ENCODE assay signal across 31 mouse cellular contexts in genomic region chr1:35137907-35138306, GRCm38 (mm10).
DNase-seq lines count a peak whose midpoint lies in the region; ATAC-seq and TF ChIP-seq lines count a peak whose summit lies in the region.
"Had no signal": no experiment of that assay in that cellular context is flagged by ENCODE, and none has a peak within 500 bp of the region (broad histone marks: within the 10 kb centered on the region; RNA-seq: fewer than 3 reads in every experiment).

No protein-coding gene starts in this region.

- H3K4me3 ChIP-seq in forebrain, embryonic 14.5 days (ENCODE audit: low read depth, low read length), result no peak overlapping the region
- H3K4me3 ChIP-seq in forebrain, embryonic 11.5 days (ENCODE audit: low read depth, low read length), result no peak overlapping the region
- H3K4me3 ChIP-seq: embryonic facial prominence, embryonic 10.5 days; embryonic facial prominence, embryonic 13.5 days; erythroblast, embryonic 14.5 days; forebrain, embryonic 15.5 days; heart, adult 2 months; heart, embryonic 10.5 days; heart, embryonic 13.5 days had no signal

- TF ChIP-seq CTCF in brain, embryonic 14.5 days (IDR thresholded peaks at IDR 0.05; ENCODE audit: borderline replicate concordance, extremely low read depth, insufficient read depth, insufficient read length), result no peak

- H3K4me2 ChIP-seq in forebrain, embryonic 14.5 days (ENCODE audit: low read length), result no peak overlapping the region
- no peak overlapping the region for H3K4me2 ChIP-seq in forebrain, embryonic 11.5 days (ENCODE audit: low read depth, low read length, severe bottlenecking)
- H3K4me2 ChIP-seq: embryonic facial prominence, embryonic 13.5 days; forebrain, embryonic 15.5 days; heart, embryonic 13.5 days; hindbrain, embryonic 14.5 days had no signal

- H3K9ac ChIP-seq in forebrain, embryonic 14.5 days (ENCODE audit: low read length), result no peak overlapping the region
- H3K9ac ChIP-seq in forebrain, embryonic 11.5 days (ENCODE audit: low read length), result no peak overlapping the region
- H3K9ac ChIP-seq: embryonic facial prominence, embryonic 13.5 days; forebrain, embryonic 15.5 days; heart, embryonic 13.5 days; hindbrain, embryonic 14.5 days had no signal

- TF ChIP-seq POLR2A in brain, embryonic 14.5 days (IDR thresholded peaks at IDR 0.05; ENCODE audit: borderline replicate concordance, extremely low read depth, insufficient read depth, insufficient read length, poor library complexity, severe bottlenecking), result no peak

- no peak overlapping the region for H3K27ac ChIP-seq in forebrain, embryonic 14.5 days (ENCODE audit: low read depth, low read length)
- H3K27ac ChIP-seq in forebrain, embryonic 11.5 days (ENCODE audit: low read depth, low read length), result no peak overlapping the region
- H3K27ac ChIP-seq: embryonic facial prominence, embryonic 10.5 days; embryonic facial prominence, embryonic 13.5 days; forebrain, embryonic 15.5 days; heart, adult 2 months; heart, embryonic 10.5 days; heart, embryonic 13.5 days; hindbrain, embryonic 14.5 days; hindbrain, postnatal 0 days had no signal

- H3K36me3 ChIP-seq in forebrain, embryonic 14.5 days (ENCODE audit: control insufficient read depth, insufficient read depth, low read length), result no peaks in the 10 kb centered on the region
- H3K36me3 ChIP-seq in forebrain, embryonic 11.5 days (ENCODE audit: control insufficient read depth, insufficient read depth, low read length), result no peaks in the 10 kb centered on the region
- H3K36me3 ChIP-seq: embryonic facial prominence, embryonic 10.5 days; embryonic facial prominence, embryonic 13.5 days; forebrain, embryonic 15.5 days; G1E; heart, embryonic 10.5 days; heart, embryonic 13.5 days had no signal

- no peak for ATAC-seq in forebrain, embryonic 14.5 days
- ATAC-seq in forebrain, embryonic 11.5 days (replicated peaks; ENCODE audit: low FRiP score), result no peak
- ATAC-seq: forebrain, embryonic 15.5 days; hindbrain, postnatal 0 days; inflammation-experienced regulatory T-cells, adult 6 months; Patski had no signal

- DNase-seq in forebrain, embryonic 14.5 days (ENCODE audit: low spot score), result peak; percentile 3
- DNase-seq in forebrain, embryonic 11.5 days (ENCODE audit: low spot score), result no peak
- peak; percentile 5 for DNase-seq in layer of hippocampus, adult 9-10 months (ENCODE audit: low spot score)
- no peak for DNase-seq in layer of hippocampus, postnatal 25 days (ENCODE audit: extremely low spot score in 1 of 2, low spot score in 1 of 2)
- DNase-seq in brain, embryonic 14.5 days (ENCODE audit: low read depth), result peak; percentile 5
- peak; percentile 10 to 24 for DNase-seq in layer of hippocampus, postnatal 10 days (ENCODE audit: low spot score in 2 of 2)
- no peak for DNase-seq in adrenal gland, postnatal 10 days
- DNase-seq: adrenal gland, postnatal 14 days; B cell, adult 2 months; cerebellum, adult 11 months; cerebellum, adult 2 months; cerebellum, adult 9-11 months; cerebellum, postnatal 36 days; embryo, embryonic 11 days; gastrocnemius, postnatal 10 days; gastrocnemius, postnatal 36 days; heart, adult 2 months; heart, postnatal 14 days; heart, postnatal 4 days had no signal

- H3K27me3 ChIP-seq in forebrain, embryonic 14.5 days (replicated peaks; ENCODE audit: control insufficient read depth, insufficient read depth, low read length), result no peaks in the 10 kb centered on the region
- H3K27me3 ChIP-seq in forebrain, embryonic 11.5 days (ENCODE audit: control insufficient read depth, insufficient read depth, low read length), result no peaks in the 10 kb centered on the region
- H3K27me3 ChIP-seq: CH12.LX; embryonic facial prominence, embryonic 13.5 days; forebrain, embryonic 15.5 days; heart, embryonic 13.5 days; Patski had no signal

- no peaks in the 10 kb centered on the region for H3K4me1 ChIP-seq in forebrain, embryonic 14.5 days (ENCODE audit: control insufficient read depth, insufficient read depth, low read length)
- H3K4me1 ChIP-seq in forebrain, embryonic 11.5 days (replicated peaks; ENCODE audit: control insufficient read depth, insufficient read depth, low read length), result no peaks in the 10 kb centered on the region
- H3K4me1 ChIP-seq: embryonic facial prominence, embryonic 10.5 days; embryonic facial prominence, embryonic 13.5 days; forebrain, embryonic 15.5 days; heart, embryonic 10.5 days; heart, embryonic 13.5 days had no signal

- 85% methylated on average over 3 of the region's 3 CpGs for WGBS in forebrain, embryonic 14.5 days
- 85% methylated on average over 3 of the region's 3 CpGs for WGBS in forebrain, embryonic 11.5 days

- H3K9me3 ChIP-seq in forebrain, embryonic 14.5 days (replicated peaks; ENCODE audit: control insufficient read depth, low read length), result no peaks in the 10 kb centered on the region
- H3K9me3 ChIP-seq in forebrain, embryonic 11.5 days (ENCODE audit: control insufficient read depth, low read length), result no peaks in the 10 kb centered on the region; the same call in 1 of the 2 replicates
- H3K9me3 ChIP-seq: forebrain, embryonic 15.5 days; G1E; heart, embryonic 10.5 days had no signal

Comparison
In these comparisons a context has a peak if more than half of its experiments do, and no peak if none do; other contexts are left out.
1. DNase-seq: peak in forebrain, embryonic 14.5 days (single experiment), layer of hippocampus, adult 9-10 months (single experiment), brain, embryonic 14.5 days (single experiment) and layer of hippocampus, postnatal 10 days (2 of 2); none in forebrain, embryonic 11.5 days (single experiment), layer of hippocampus, postnatal 25 days (0 of 2) and adrenal gland, postnatal 10 days (single experiment).